Mouse (Mus musculus) olfactory bulb, adult 2 months (tissue): ENCODE measurements at regions not wholly inside any gene's neighbourhood (a gene's known extent, or its start where the extent isn't known, plus 50 kb on each side); places are given as distances from the start of the nearest gene placed in this dataset.

Source experiments
- H3K27ac ChIP-seq: fragments of 200-500 bp; 2 replicates; pipeline ENCODE4 v1.5.1; 2012; ENCODE audit warnings: low read depth, low read length; ENCODE audit not compliant: insufficient read depth
- H3K4me1 ChIP-seq: fragments of 200-500 bp; 2 replicates; pipeline ENCODE4 v1.6.1; 2012; ENCODE audit warnings: low read length; ENCODE audit not compliant: control insufficient read depth, insufficient read depth
- H3K4me3 ChIP-seq: fragments of 200-500 bp; 2 replicates; pipeline ENCODE4 v1.5.1; 2012; ENCODE audit warnings: mild to moderate bottlenecking, low read depth, low read length, moderate library complexity; ENCODE audit not compliant: insufficient read depth
- CTCF ChIP-seq: fragments of 200-500 bp; IDR thresholded peaks from 2 replicates; pipeline ENCODE4 v1.5.1; 2012; ENCODE audit warnings: low read depth, mild to moderate bottlenecking, low read length, moderate library complexity; ENCODE audit not compliant: insufficient read depth
- POLR2A ChIP-seq: fragments of 200-500 bp; IDR thresholded peaks from 2 replicates; pipeline ENCODE4 v1.6.1; 2012; ENCODE audit warnings: mild to moderate bottlenecking, low read depth, low read length, moderate library complexity; ENCODE audit not compliant: insufficient read depth
- WGBS: fragments of 180-500 bp; shearing (Covaris S2); methylation state at CpG from one replicate; pipeline ENCODE4 v1.1.7; 2018; 5-methylcytosine and 5-hydroxymethylcytosine counted together

DNA sequence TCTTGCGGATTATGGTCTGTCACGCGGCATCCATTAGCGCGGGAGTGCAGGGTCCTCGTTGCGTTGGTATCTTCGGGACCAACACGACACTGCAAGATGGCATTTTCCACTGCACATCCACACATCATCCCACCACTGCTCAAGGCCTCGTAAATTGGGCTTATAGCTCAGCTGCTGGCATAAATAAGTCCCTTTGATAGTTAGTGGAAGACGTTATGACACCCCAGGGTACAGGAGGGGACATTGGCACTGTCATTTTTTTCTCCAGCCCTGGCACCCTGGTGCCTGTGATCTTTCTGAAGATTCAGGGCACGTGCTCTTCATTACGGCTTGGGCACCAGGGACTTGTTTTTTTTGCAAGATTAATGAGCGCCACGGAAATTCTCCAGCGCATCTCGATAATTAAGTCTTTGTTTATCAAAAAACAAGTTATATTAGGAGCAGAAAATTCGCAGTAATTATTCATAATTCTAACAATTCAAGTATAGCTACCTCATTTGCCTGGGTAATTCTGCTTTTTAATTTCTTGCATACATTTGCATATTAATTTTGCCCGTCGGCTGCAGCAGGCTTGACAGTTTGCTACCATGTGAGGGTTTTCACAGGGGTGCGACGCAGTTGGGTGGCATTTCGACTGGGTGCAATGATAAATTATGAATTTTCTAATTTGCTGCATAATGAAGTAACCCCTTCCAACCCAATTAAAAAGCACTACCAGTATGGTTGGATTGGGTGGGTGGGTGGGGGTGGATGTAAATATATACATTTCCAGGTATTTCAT lies 119.1 kb downstream of the Vrk1 start:
- Histone ChIP-seq H3K27ac (no peak overlapping the region), H3K4me1 (no peaks in the 10 kb centered on the region), H3K4me3 (no peak overlapping the region)
- 79% methylated on average over 23 of the region's 23 CpGs for WGBS
- TF ChIP-seq CTCF (no peak), POLR2A (no peak)

DNA sequence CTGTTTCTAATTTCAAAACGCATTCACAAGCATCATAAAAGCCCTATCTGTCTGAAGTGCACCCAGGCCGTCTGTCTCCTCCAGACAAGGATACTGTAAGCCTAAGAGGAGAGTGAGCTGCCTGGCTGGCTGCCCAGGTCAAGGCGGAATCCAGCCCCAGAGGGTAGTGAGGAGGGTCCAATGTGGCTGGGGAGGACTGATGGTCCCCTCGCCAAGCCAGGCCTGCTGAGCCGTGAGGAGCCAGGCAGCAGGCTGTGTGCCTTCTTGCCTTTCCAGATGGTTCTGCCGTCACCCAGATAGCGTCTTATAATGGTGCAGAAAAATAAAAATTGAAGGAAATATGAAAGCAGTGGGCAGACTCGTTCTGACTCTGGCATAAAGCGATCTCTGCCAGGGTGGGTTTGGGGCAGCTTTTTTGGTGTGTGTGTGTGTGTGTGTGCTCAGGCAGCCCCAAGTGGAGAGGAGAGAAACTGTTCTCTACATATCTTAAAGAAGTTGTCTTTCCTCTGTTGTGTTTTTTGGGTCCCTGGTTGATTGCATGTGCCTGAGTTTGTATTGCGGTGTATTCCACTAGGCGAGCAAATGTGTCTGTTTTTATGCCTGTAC lies 120.1 kb downstream of the Vrk1 start:
- Histone ChIP-seq H3K4me1 (no peaks in the 10 kb centered on the region), H3K4me3 (no peak overlapping the region), H3K27ac (no peak overlapping the region)
- no peak for TF ChIP-seq POLR2A
- no peak for TF ChIP-seq CTCF
- WGBS = 73% methylated on average over 11 of the region's 11 CpGs

DNA sequence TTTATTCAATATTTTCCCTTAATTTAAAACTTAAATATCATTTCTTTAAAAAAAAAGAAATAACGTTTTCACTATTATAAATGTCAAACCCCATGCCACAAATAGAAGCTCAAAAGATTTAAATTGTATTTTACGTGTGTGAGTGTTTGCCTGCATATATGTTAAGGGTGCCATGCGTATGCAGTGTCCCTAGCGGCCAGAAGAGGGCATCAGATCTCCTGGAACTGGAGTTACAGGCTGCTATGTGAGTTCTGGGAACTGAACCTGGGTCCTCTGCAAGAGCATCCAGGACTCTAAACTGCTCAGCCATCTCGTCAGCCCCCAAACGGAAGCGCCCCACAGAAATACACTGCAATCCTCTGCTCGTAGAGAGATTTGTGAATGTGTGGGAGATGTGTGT lies 122.7 kb downstream of the Vrk1 start:
- H3K27ac ChIP-seq = no peak overlapping the region
- no peak overlapping the region for H3K4me3 ChIP-seq
- no peaks in the 10 kb centered on the region for H3K4me1 ChIP-seq
- TF ChIP-seq CTCF (no peak), POLR2A (no peak)
- WGBS = 92% methylated on average over 8 of the region's 8 CpGs

DNA sequence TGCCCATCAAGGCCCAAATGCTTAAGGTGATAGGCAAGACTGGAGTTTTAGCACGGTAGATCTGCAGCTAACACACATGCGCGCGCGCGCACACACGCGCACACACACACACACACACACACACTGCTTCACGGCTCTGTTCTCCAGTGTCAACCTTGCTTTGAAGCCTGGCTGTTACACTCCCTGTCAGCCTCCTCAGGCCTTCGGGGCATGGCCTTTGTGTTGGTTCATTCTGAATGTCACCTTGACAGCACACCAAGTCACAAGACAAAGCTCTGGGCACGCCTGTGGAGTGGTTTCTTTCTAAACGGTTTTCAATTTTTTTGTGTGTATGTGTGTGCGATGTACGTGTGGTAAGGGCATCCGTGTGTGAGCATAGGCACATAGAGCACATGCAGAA lies 128.4 kb downstream of the Vrk1 start:
- H3K27ac ChIP-seq = no peak overlapping the region
- no peak overlapping the region for H3K4me3 ChIP-seq
- WGBS = 90% methylated on average over 15 of the region's 15 CpGs
- TF ChIP-seq POLR2A (no peak), CTCF (no peak)
- H3K4me1 ChIP-seq = peaks cover 10% of the 10 kb centered on the region

DNA sequence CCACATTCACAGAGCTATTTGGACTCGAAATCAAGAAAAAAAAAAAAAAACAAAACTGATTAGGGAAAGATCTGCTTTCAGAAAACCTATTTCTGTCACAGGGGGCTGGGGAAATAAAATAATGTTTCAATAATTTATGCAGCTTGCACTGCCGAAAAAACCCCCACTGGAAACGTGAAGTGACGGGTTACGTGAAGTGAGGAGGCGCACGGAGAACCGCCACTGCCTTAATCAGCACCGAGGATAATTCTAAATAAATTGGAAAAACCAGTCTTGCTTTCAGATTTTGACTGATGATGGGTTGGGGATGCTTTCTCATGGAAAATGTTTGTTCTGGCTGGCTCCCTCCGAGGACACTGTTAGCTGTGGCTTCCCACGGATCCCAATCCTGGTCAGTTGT lies 129.5 kb downstream of the Vrk1 start:
- TF ChIP-seq POLR2A (no peak), CTCF (no peak)
- H3K27ac ChIP-seq = no peak overlapping the region
- 64% methylated on average over 11 of the region's 11 CpGs for WGBS

DNA sequence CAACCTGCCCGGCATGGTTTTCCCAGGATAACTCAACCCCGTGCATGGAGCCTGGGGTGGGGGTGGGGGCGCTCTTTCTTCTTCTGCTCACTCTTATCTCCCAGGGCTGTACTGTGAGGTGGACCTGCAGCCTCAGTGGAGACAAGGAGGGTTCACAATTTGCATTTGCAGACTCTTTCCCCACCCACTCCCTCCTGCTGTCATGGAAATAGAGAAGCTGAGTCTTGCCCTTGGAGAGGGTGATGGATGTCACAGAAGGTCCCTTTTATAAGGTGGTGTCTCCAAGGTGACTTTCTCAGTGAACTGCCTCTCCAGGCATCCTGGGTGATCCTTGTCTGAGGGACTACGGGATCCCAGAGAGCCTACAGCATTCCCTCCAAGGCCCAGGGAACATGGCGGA lies 129.9 kb downstream of the Vrk1 start:
- no peak overlapping the region for H3K4me3 ChIP-seq
- no peak overlapping the region for H3K27ac ChIP-seq
- WGBS = 86% methylated on average over 5 of the region's 5 CpGs
- H3K4me1 ChIP-seq = peaks cover 10% of the 10 kb centered on the region
- TF ChIP-seq POLR2A = no peak

More for the DNA sequence above, 129.5 kb downstream of the Vrk1 start:
- no peak overlapping the region for H3K4me3 ChIP-seq
- peaks cover 10% of the 10 kb centered on the region for H3K4me1 ChIP-seq

DNA sequence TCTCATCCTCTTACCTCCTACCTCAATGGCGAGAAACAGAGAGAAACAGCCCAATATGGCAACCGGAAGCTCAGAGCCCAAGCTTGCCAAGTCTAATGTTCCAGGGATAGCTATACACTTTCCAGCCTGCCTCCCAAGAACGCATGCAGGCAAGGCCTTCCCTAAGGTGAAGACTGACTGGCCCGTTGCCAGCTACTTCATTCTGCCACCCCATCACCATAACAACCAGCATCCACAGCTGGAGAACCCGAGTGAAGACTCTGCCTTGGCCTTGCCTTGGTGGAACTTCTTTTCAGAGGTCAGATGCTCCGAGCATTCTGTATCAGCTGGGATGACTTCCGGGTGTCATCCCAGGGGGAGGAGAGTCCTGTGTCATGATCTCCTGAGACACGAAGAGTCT lies 130.6 kb downstream of the Vrk1 start:
- Histone ChIP-seq H3K27ac (no peak overlapping the region), H3K4me3 (no peak overlapping the region), H3K4me1 (peaks cover 10% of the 10 kb centered on the region)
- 64% methylated on average over 8 of the region's 8 CpGs for WGBS
- TF ChIP-seq POLR2A = no peak
- no peak for TF ChIP-seq CTCF

DNA sequence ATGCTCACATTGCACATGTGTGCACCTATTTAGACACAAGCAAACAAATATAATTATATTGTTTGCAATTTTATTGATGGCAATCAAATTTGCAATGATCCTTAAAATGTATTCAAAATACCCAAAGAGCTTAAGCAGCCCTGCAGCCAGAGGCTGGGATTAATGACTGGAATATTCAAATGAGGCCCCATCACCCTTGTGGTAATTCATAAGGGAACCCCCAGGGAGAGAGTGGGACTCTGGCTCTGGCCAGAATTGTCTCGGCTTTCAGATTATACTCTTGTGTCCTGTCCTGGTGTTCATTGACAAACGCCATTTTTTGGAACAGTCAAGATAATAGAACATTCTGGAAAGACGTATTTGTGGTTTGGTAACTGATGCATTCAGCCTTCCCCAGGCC lies 133.5 kb downstream of the Vrk1 start:
- 81% methylated on average over 3 of the region's 3 CpGs for WGBS
- Histone ChIP-seq H3K27ac (no peak overlapping the region), H3K4me3 (no peak overlapping the region), H3K4me1 (peaks cover 10% of the 10 kb centered on the region)
- no peak for TF ChIP-seq CTCF
- no peak for TF ChIP-seq POLR2A

DNA sequence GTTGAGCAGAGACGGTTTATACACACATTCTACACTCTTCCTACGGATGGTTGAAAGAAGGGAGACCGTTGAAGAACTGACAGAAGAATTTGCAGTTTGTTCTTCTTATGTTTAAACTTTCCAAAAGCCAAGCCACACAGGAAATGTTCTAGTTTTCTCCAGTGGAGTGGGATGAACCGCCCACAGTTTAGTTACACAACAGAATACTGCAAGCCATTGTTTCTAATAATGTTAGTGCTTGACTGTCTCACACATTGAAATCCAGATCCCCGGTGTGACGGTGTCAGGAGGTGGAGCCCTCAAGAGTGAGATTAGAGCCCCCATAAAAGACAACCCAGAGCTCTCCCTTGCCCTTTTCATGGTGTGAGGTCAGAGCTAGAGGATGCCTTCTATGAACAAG lies 146.8 kb downstream of the Vrk1 start:
- Histone ChIP-seq H3K27ac (peak overlapping the region; percentile 46; the same call in 1 of the 2 replicates), H3K4me1 (peaks cover 8% of the 10 kb centered on the region), H3K4me3 (no peak overlapping the region)
- TF ChIP-seq POLR2A = no peak
- TF ChIP-seq CTCF = no peak
- 37% methylated on average over 6 of the region's 6 CpGs for WGBS

DNA sequence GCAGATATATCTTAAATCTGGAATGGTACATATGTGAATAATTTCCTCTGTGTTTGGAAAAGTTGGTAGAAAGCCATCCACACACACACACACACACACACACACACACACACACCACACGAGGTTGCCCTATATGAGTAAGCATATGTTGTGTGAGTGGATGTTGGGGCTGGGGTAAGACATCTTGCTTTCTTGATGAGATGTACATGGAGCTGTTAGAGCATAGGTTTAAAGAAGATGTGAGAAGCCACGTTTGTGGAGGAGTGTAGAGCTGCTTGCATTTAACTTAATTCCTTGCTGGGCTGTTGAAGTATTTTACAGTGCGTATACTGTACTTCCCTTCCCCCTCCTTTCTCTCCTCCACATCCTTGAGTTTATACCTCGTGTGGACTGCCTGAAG lies 147.8 kb downstream of the Vrk1 start:
- peaks cover 8% of the 10 kb centered on the region for H3K4me1 ChIP-seq
- no peak overlapping the region for H3K27ac ChIP-seq
- TF ChIP-seq CTCF (no peak), POLR2A (no peak)
- WGBS = 66% methylated on average over 4 of the region's 4 CpGs
- no peak overlapping the region for H3K4me3 ChIP-seq
